Mouse (Mus musculus): ENCODE measurements around the gene Mapkapk3.

Gene Mapkapk3

GRCm38 (mm10) chr9:107288105-107288650 is 1.5 kb downstream of the Mapkapk3 start:
- no peak for DNase-seq

GRCm38 (mm10) chr9:107287294-107287693 is 2.4 kb downstream of the Mapkapk3 start:
- no peak for DNase-seq

GRCm38 (mm10) chr9:107285009-107285408 is 4.7 kb downstream of the Mapkapk3 start:
- DNase-seq = no peak

GRCm38 (mm10) chr9:107282951-107283350 is 6.7 kb downstream of the Mapkapk3 start:
- DNase-seq = no peak

- no peak for DNase-seq
Observed at GRCm38 (mm10) chr9:107281241-107281987, 8.3 kb downstream of the Mapkapk3 start.

GRCm38 (mm10) chr9:107280322-107281027 is 9.2 kb downstream of the Mapkapk3 start:
- DNase-seq = no peak

GRCm38 (mm10) chr9:107279378-107280321 is 10.0 kb downstream of the Mapkapk3 start:
- DNase-seq = no peak

GRCm38 (mm10) chr9:107278527-107279377 is 10.9 kb downstream of the Mapkapk3 start:
- peak; percentile 80 for DNase-seq

GRCm38 (mm10) chr9:107278126-107278525 is 11.6 kb downstream of the Mapkapk3 start:
- DNase-seq = no peak

- DNase-seq = no peak
Observed at GRCm38 (mm10) chr9:107277603-107278002, 12.1 kb downstream of the Mapkapk3 start.

GRCm38 (mm10) chr9:107275710-107276109 is 14.0 kb downstream of the Mapkapk3 start:
- no peak for DNase-seq

- no peak for DNase-seq
Observed at GRCm38 (mm10) chr9:107274751-107275150, 14.9 kb downstream of the Mapkapk3 start.

- no peak for DNase-seq
Observed at GRCm38 (mm10) chr9:107273184-107273583, 16.5 kb downstream of the Mapkapk3 start.

GRCm38 (mm10) chr9:107272284-107272683 is 17.4 kb downstream of the Mapkapk3 start:
- DNase-seq = no peak

- no peak for DNase-seq
Observed at GRCm38 (mm10) chr9:107271177-107271938, 18.3 kb downstream of the Mapkapk3 start.

GRCm38 (mm10) chr9:107269772-107270171 is 19.9 kb downstream of the Mapkapk3 start:
- no peak for DNase-seq

- DNase-seq = no peak
Observed at GRCm38 (mm10) chr9:107267721-107268402, 21.8 kb downstream of the Mapkapk3 start.

GRCm38 (mm10) chr9:107267028-107267427 is 22.6 kb downstream of the Mapkapk3 start:
- no peak for DNase-seq

GRCm38 (mm10) chr9:107264731-107265130 is 24.9 kb downstream of the Mapkapk3 start:
- DNase-seq = no peak

- no peak for DNase-seq
Observed at GRCm38 (mm10) chr9:107263912-107264311, 25.8 kb downstream of the Mapkapk3 start.

Data from cerebellum, adult 11-12 months (tissue).